Mouse (Mus musculus) naive thymus-derived CD4-positive, alpha-beta T cell, adult 2 months (primary cell): Measurements from ENCODE around the gene Gria1.

Experiments used
- DNase-seq: peaks from one replicate; pipeline ENCODE4 v3.0.0-alpha.2; 2011; ENCODE audit warnings: low read depth

The Gria1 gene

GRCm38 (mm10) chr11:57011024-57011690, at the start of gene Gria1:
Gria1 (plus strand) TSS chr11:57011387.
- no peak for DNase-seq

GRCm38 (mm10) chr11:56961751-56962150, 49.4 kb upstream of the Gria1 start:
- DNase-seq, result no peak

- DNase-seq, result no peak
Observed at GRCm38 (mm10) chr11:56972814-56973213, 38.4 kb upstream of the Gria1 start.

GRCm38 (mm10) chr11:56984321-56985000, 26.7 kb upstream of the Gria1 start:
- no peak for DNase-seq

- DNase-seq, result no peak
Observed at GRCm38 (mm10) chr11:56985457-56985856, 25.7 kb upstream of the Gria1 start.

- no peak for DNase-seq
Observed at GRCm38 (mm10) chr11:56999601-57000001, 11.6 kb upstream of the Gria1 start.

GRCm38 (mm10) chr11:57004611-57005010, 6.6 kb upstream of the Gria1 start:
- no peak for DNase-seq

GRCm38 (mm10) chr11:57005341-57005740, 5.8 kb upstream of the Gria1 start:
- no peak for DNase-seq

GRCm38 (mm10) chr11:57007790-57008189, 3.4 kb upstream of the Gria1 start:
- no peak for DNase-seq

GRCm38 (mm10) chr11:57010611-57011010, 576 bp upstream of the Gria1 start:
- DNase-seq, result no peak

- DNase-seq, result no peak
Observed at GRCm38 (mm10) chr11:57011691-57012039, 478 bp downstream of the Gria1 start.

- DNase-seq, result no peak
Observed at GRCm38 (mm10) chr11:57012287-57012921, 1.2 kb downstream of the Gria1 start.

GRCm38 (mm10) chr11:57013464-57014190, 2.4 kb downstream of the Gria1 start:
- no peak for DNase-seq

- DNase-seq, result no peak
Observed at GRCm38 (mm10) chr11:57014396-57014795, 3.2 kb downstream of the Gria1 start.

- no peak for DNase-seq
Observed at GRCm38 (mm10) chr11:57018536-57018935, 7.3 kb downstream of the Gria1 start.

- DNase-seq, result no peak
Observed at GRCm38 (mm10) chr11:57022400-57022799, 11.2 kb downstream of the Gria1 start.

- no peak for DNase-seq
Observed at GRCm38 (mm10) chr11:57030448-57030847, 19.3 kb downstream of the Gria1 start.

GRCm38 (mm10) chr11:57038807-57039206, 27.6 kb downstream of the Gria1 start:
- DNase-seq, result no peak

GRCm38 (mm10) chr11:57039306-57039705, 28.1 kb downstream of the Gria1 start:
- no peak for DNase-seq

GRCm38 (mm10) chr11:57042057-57042456, 30.9 kb downstream of the Gria1 start:
- DNase-seq, result no peak

- DNase-seq, result no peak
Observed at GRCm38 (mm10) chr11:57044146-57044545, 33.0 kb downstream of the Gria1 start.

- no peak for DNase-seq
Observed at GRCm38 (mm10) chr11:57051666-57052562, 40.7 kb downstream of the Gria1 start.
